Mouse (Mus musculus) midbrain, embryonic 16.5 days (tissue): Measurements from ENCODE around the gene Jam2. TPM values are rescaled to one million over a fixed set of nuclear protein-coding genes. Genes with fewer than 3 reads are reported as not detected.

Experiments
- ATAC-seq: fragments of 200-750 bp; cut with Nextera tagmentation; 2 replicates; pipeline ENCODE4 v1.8.0; 2017; ENCODE audit warnings: moderate TSS enrichment
- H3K27ac ChIP-seq: fragments of 300-500 bp; sonication (generic); 2 replicates; pipeline ENCODE4 v1.5.1; 2014; ENCODE audit warnings: mild to moderate bottlenecking, low read length, mixed read lengths
- H3K27me3 ChIP-seq: fragments of 300-500 bp; sonication (generic); 2 replicates; pipeline ENCODE4 v1.6.1; 2014; ENCODE audit warnings: low read depth, low read length, mixed read lengths; ENCODE audit not compliant: control insufficient read depth, insufficient read depth
- H3K36me3 ChIP-seq: fragments of 300-500 bp; sonication (generic); 2 replicates; pipeline ENCODE4 v1.6.1; 2014; ENCODE audit warnings: mild to moderate bottlenecking, low read length, moderate library complexity, mixed read lengths; ENCODE audit not compliant: control insufficient read depth, insufficient read depth
- H3K4me1 ChIP-seq: fragments of 300-500 bp; sonication (generic); 2 replicates; pipeline ENCODE4 v1.6.1; 2014; ENCODE audit warnings: mild to moderate bottlenecking, low read length, mixed read lengths; ENCODE audit not compliant: control insufficient read depth, insufficient read depth
- H3K4me2 ChIP-seq: fragments of 300-500 bp; sonication (generic); 2 replicates; pipeline ENCODE4 v1.6.1; 2014; ENCODE audit warnings: mild to moderate bottlenecking, low read length, mixed read lengths
- H3K4me3 ChIP-seq: fragments of 300-500 bp; sonication (generic); 2 replicates; pipeline ENCODE4 v1.5.1; 2014; ENCODE audit warnings: low read depth, mild to moderate bottlenecking, low read length, moderate library complexity, mixed read lengths
- H3K9ac ChIP-seq: fragments of 300-500 bp; sonication (generic); 2 replicates; pipeline ENCODE4 v1.6.1; 2014; ENCODE audit warnings: low read depth, low read length, mixed read lengths
- H3K9me3 ChIP-seq: fragments of 300-500 bp; sonication (generic); replicated peaks from 2 replicates; pipeline ENCODE4 v1.6.1; 2014; ENCODE audit warnings: mild to moderate bottlenecking, low read length, mixed read lengths; ENCODE audit not compliant: control insufficient read depth, poor library complexity, severe bottlenecking
- WGBS: fragments of 180-500 bp; shearing (Covaris S2); extraction: QIAGEN DNeasy Blood & Tissue Kit; methylation state at CpG from one replicate; pipeline ENCODE4 v1.1.7; 2014; 5-methylcytosine and 5-hydroxymethylcytosine counted together
- polyA plus RNA-seq: library from polyadenylated mRNA; unstranded; fragments of >200 nt; fragmentation: Nextera tagmentation; extraction: Ambion mirVana; gene quantifications from 2 replicates; pipeline ENCODE4 v1.2.1, GENCODE M21; 2015

Gene Jam2
- polyA plus RNA-seq, 1 experiment from 2014 or later, result 23.1 TPM

- Histone ChIP-seq H3K27me3 (no peaks in the 10 kb centered on the region), H3K4me2 (no peak overlapping the region), H3K36me3 (no peaks in the 10 kb centered on the region), H3K9me3 (no peaks in the 10 kb centered on the region), H3K9ac (no peak overlapping the region), H3K4me1 (0 out of 2 replicates have a peak, but pooled peaks cover 3% of the 10 kb centered on the region), H3K27ac (no peak overlapping the region), H3K4me3 (no peak overlapping the region)
- ATAC-seq, result no peak
- 92% methylated on average over 6 of the region's 6 CpGs for WGBS
Measured at GRCm38 (mm10) chr16:84778431-84778830, 4.5 kb downstream of the Jam2 start.

GRCm38 (mm10) chr16:84778861-84779630, 5.1 kb downstream of the Jam2 start:
- no peak overlapping the region for H3K27ac ChIP-seq
- H3K4me1 ChIP-seq, result 0 out of 2 replicates have a peak, but pooled peaks cover 3% of the 10 kb centered on the region
- H3K36me3 ChIP-seq, result no peaks in the 10 kb centered on the region
- no peaks in the 10 kb centered on the region for H3K9me3 ChIP-seq
- no peak overlapping the region for H3K9ac ChIP-seq
- H3K4me2 ChIP-seq, result no peak overlapping the region
- H3K4me3 ChIP-seq, result no peak overlapping the region
- WGBS, result 81% methylated on average over 6 of the region's 6 CpGs
- no peaks in the 10 kb centered on the region for H3K27me3 ChIP-seq
- ATAC-seq, result no peak

- H3K9ac ChIP-seq, result no peak overlapping the region
- H3K4me1 ChIP-seq, result 0 out of 2 replicates have a peak, but pooled peaks cover 3% of the 10 kb centered on the region
- H3K9me3 ChIP-seq, result no peaks in the 10 kb centered on the region
- no peak overlapping the region for H3K4me3 ChIP-seq
- no peak for ATAC-seq
- no peaks in the 10 kb centered on the region for H3K27me3 ChIP-seq
- no peak overlapping the region for H3K27ac ChIP-seq
- H3K4me2 ChIP-seq, result no peak overlapping the region
- no peaks in the 10 kb centered on the region for H3K36me3 ChIP-seq
- 99% methylated on average over 5 of the region's 5 CpGs for WGBS
Measured at GRCm38 (mm10) chr16:84779718-84780117, 5.8 kb downstream of the Jam2 start.

GRCm38 (mm10) chr16:84783279-84783678, 9.4 kb downstream of the Jam2 start:
- H3K27ac ChIP-seq, result no peak overlapping the region
- no peaks in the 10 kb centered on the region for H3K27me3 ChIP-seq
- no peak for ATAC-seq
- peaks cover 6% of the 10 kb centered on the region; the same call in 1 of the 2 replicates for H3K4me1 ChIP-seq
- no peak overlapping the region for H3K4me2 ChIP-seq
- H3K36me3 ChIP-seq, result no peaks in the 10 kb centered on the region
- no peaks in the 10 kb centered on the region for H3K9me3 ChIP-seq
- no peak overlapping the region for H3K4me3 ChIP-seq
- 48% methylated on average over 2 of the region's 2 CpGs for WGBS
- no peak overlapping the region for H3K9ac ChIP-seq

DNA sequence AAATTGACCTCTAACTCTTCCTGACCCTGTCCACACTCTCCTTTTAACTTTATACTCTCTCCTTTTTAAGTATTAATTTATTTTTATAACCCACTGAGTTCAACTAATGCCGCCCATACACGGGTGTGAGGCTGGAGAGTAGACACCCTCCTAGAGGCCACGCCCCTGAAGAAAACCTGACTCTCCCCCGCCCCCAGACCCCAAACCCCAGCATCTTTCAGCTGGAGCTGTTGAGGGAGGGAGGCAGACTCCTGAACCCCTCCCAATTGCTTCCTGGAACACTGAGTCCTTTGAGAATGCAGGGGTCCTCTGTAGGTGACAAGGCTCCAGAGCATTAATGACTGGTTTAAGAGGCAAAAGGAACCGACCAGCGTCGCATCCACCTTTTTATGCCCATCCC, 11.0 kb downstream of the Jam2 start:
- 11% methylated on average over 7 of the region's 7 CpGs for WGBS

GRCm38 (mm10) chr16:84790595-84791165, 16.8 kb downstream of the Jam2 start:
- H3K27me3 ChIP-seq, result no peaks in the 10 kb centered on the region
- no peaks in the 10 kb centered on the region for H3K4me1 ChIP-seq
- H3K9me3 ChIP-seq, result no peaks in the 10 kb centered on the region
- no peak overlapping the region for H3K4me3 ChIP-seq
- no peak for ATAC-seq
- WGBS, result 90% methylated on average over 2 of the region's 2 CpGs
- no peaks in the 10 kb centered on the region for H3K36me3 ChIP-seq
- no peak overlapping the region for H3K4me2 ChIP-seq
- H3K27ac ChIP-seq, result no peak overlapping the region
- no peak overlapping the region for H3K9ac ChIP-seq

More for the DNA sequence above, 11.0 kb downstream of the Jam2 start:
- H3K9me3 ChIP-seq, result no peaks in the 10 kb centered on the region
- H3K27ac ChIP-seq, result no peak overlapping the region
- H3K36me3 ChIP-seq, result no peaks in the 10 kb centered on the region
- no peak overlapping the region for H3K9ac ChIP-seq
- H3K4me2 ChIP-seq, result no peak overlapping the region
- no peak for ATAC-seq
- no peak overlapping the region for H3K4me3 ChIP-seq
- H3K4me1 ChIP-seq, result peaks cover 6% of the 10 kb centered on the region; the same call in 1 of the 2 replicates
- H3K27me3 ChIP-seq, result no peaks in the 10 kb centered on the region

DNA sequence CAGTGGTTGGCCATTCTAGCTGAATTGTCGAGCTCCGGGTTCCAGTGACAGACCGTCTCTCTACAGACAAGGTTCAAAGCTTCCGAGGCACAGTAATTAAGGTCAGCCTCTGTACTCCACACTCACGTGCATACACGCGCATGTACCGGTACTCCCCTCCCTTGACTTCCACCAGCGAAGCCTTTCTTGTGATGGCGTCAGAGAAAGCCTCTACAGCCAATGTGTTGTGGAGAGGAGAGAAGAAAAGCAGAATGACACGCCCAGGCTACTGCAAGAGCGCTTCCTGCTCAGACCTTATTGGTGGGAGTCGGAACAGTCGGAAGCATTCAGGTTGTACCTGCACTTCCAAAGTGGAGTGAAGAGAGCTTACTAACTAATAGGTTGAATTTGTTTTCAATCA, 19.5 kb downstream of the Jam2 start:
- H3K36me3 ChIP-seq, result no peaks in the 10 kb centered on the region
- no peak overlapping the region for H3K27ac ChIP-seq
- H3K4me3 ChIP-seq, result no peak overlapping the region
- H3K4me1 ChIP-seq, result no peaks in the 10 kb centered on the region
- WGBS, result 96% methylated on average over 14 of the region's 14 CpGs
- no peaks in the 10 kb centered on the region for H3K27me3 ChIP-seq
- no peak overlapping the region for H3K4me2 ChIP-seq
- no peak overlapping the region for H3K9ac ChIP-seq
- no peak for ATAC-seq
- no peaks in the 10 kb centered on the region for H3K9me3 ChIP-seq

GRCm38 (mm10) chr16:84795337-84795736, 21.4 kb downstream of the Jam2 start:
- no peaks in the 10 kb centered on the region for H3K36me3 ChIP-seq
- no peaks in the 10 kb centered on the region for H3K9me3 ChIP-seq
- H3K4me3 ChIP-seq, result no peak overlapping the region
- H3K27ac ChIP-seq, result no peak overlapping the region
- H3K4me1 ChIP-seq, result no peaks in the 10 kb centered on the region
- ATAC-seq, result no peak
- H3K4me2 ChIP-seq, result no peak overlapping the region
- no peak overlapping the region for H3K9ac ChIP-seq
- H3K27me3 ChIP-seq, result no peaks in the 10 kb centered on the region
- WGBS, result 67% methylated on average over 3 of the region's 3 CpGs

- no peak overlapping the region for H3K4me3 ChIP-seq
- no peaks in the 10 kb centered on the region for H3K4me1 ChIP-seq
- no peaks in the 10 kb centered on the region for H3K36me3 ChIP-seq
- H3K27ac ChIP-seq, result no peak overlapping the region
- H3K9ac ChIP-seq, result no peak overlapping the region
- WGBS, result 75% methylated on average over 9 of the region's 9 CpGs
- H3K9me3 ChIP-seq, result no peaks in the 10 kb centered on the region
- ATAC-seq, result no peak
- H3K4me2 ChIP-seq, result no peak overlapping the region
- H3K27me3 ChIP-seq, result no peaks in the 10 kb centered on the region
Measured at GRCm38 (mm10) chr16:84796678-84797077, 22.8 kb downstream of the Jam2 start.
